Mouse (Mus musculus): Measurements from ENCODE around the gene Nhlh1. TPM values are rescaled to one million over a fixed set of nuclear protein-coding genes. Genes with fewer than 3 reads are reported as not detected.

Gene Nhlh1
- total and polyA plus RNA-seq, 3 experiments: 0.02 TPM; not detected in 2

- TF ChIP-seq GATA1 (IDR thresholded peaks at IDR 0.05; ENCODE audit: borderline replicate concordance, low read length): no peak
- no peak for TF ChIP-seq POLR2AphosphoS5 (IDR thresholded peaks at IDR 0.05; ENCODE audit: insufficient replicate concordance, low read depth, low read length)
- no peak for TF ChIP-seq TAL1 (conservative IDR thresholded peaks at IDR 0.05; ENCODE audit: low read depth, low read length)
- no peak for TF ChIP-seq CTCF (IDR thresholded peaks at IDR 0.05; ENCODE audit: low read depth, low read length)
- no peak for TF ChIP-seq GATA2 (IDR thresholded peaks at IDR 0.05; ENCODE audit: borderline replicate concordance, low read depth, low read length)
- ATAC-seq (ENCODE audit: extremely low read depth, insufficient number of reproducible peaks, low FRiP score, poor library complexity, severe bottlenecking): no peak
These were observed 30.2 kb downstream of the Nhlh1 start for GRCm38 (mm10) chr1:172027010-172027808.

GRCm38 (mm10) chr1:172026201-172026901 is 31.0 kb downstream of the Nhlh1 start:
- Histone ChIP-seq H3K9me3 (replicated peaks) (no peaks in the 10 kb centered on the region), H3K4me3 (ENCODE audit: low read depth, low read length) (no peak overlapping the region), H3K4me1 (ENCODE audit: insufficient read depth, low read depth, low read length) (no peaks in the 10 kb centered on the region), H3K36me3 (replicated peaks) (no peaks in the 10 kb centered on the region), H3K27me3 (ENCODE audit: insufficient read depth, low read length) (no peaks in the 10 kb centered on the region)
- ATAC-seq (ENCODE audit: extremely low read depth, insufficient number of reproducible peaks, low FRiP score, poor library complexity, severe bottlenecking) (no peak), DNase-seq (ENCODE audit: low spot score) (no peak)
- TF ChIP-seq GATA2 (IDR thresholded peaks at IDR 0.05; ENCODE audit: borderline replicate concordance, low read depth, low read length) (no peak), POLR2AphosphoS5 (IDR thresholded peaks at IDR 0.05; ENCODE audit: insufficient replicate concordance, low read depth, low read length) (no peak), CTCF (IDR thresholded peaks at IDR 0.05; ENCODE audit: low read depth, low read length) (no peak), TAL1 (conservative IDR thresholded peaks at IDR 0.05; ENCODE audit: low read depth, low read length) (no peak), GATA1 (IDR thresholded peaks at IDR 0.05; ENCODE audit: borderline replicate concordance, low read length) (no peak)

More at GRCm38 (mm10) chr1:172027010-172027808, 30.2 kb downstream of the Nhlh1 start:
- no peaks in the 10 kb centered on the region for H3K9me3 ChIP-seq (replicated peaks)
- H3K36me3 ChIP-seq (replicated peaks): no peaks in the 10 kb centered on the region
- no peaks in the 10 kb centered on the region for H3K27me3 ChIP-seq (ENCODE audit: insufficient read depth, low read length)
- H3K4me1 ChIP-seq (ENCODE audit: insufficient read depth, low read depth, low read length): no peaks in the 10 kb centered on the region
- no peak for DNase-seq (ENCODE audit: low spot score)
- H3K4me3 ChIP-seq (ENCODE audit: low read depth, low read length): no peak overlapping the region

- no peak for DNase-seq (ENCODE audit: low spot score)
- ATAC-seq (ENCODE audit: extremely low read depth, insufficient number of reproducible peaks, low FRiP score, poor library complexity, severe bottlenecking): no peak
- Histone ChIP-seq H3K27me3 (ENCODE audit: insufficient read depth, low read length) (no peaks in the 10 kb centered on the region), H3K4me1 (ENCODE audit: insufficient read depth, low read depth, low read length) (no peaks in the 10 kb centered on the region), H3K9me3 (replicated peaks) (no peaks in the 10 kb centered on the region), H3K36me3 (replicated peaks) (no peaks in the 10 kb centered on the region), H3K4me3 (ENCODE audit: low read depth, low read length) (no peak overlapping the region)
- no peak for TF ChIP-seq GATA2 (IDR thresholded peaks at IDR 0.05; ENCODE audit: borderline replicate concordance, low read depth, low read length)
- TF ChIP-seq POLR2AphosphoS5 (IDR thresholded peaks at IDR 0.05; ENCODE audit: insufficient replicate concordance, low read depth, low read length): no peak
- TF ChIP-seq GATA1 (IDR thresholded peaks at IDR 0.05; ENCODE audit: borderline replicate concordance, low read length): no peak
- no peak for TF ChIP-seq CTCF (IDR thresholded peaks at IDR 0.05; ENCODE audit: low read depth, low read length)
These were observed 32.0 kb downstream of the Nhlh1 start for GRCm38 (mm10) chr1:172025201-172025904.

DNA sequence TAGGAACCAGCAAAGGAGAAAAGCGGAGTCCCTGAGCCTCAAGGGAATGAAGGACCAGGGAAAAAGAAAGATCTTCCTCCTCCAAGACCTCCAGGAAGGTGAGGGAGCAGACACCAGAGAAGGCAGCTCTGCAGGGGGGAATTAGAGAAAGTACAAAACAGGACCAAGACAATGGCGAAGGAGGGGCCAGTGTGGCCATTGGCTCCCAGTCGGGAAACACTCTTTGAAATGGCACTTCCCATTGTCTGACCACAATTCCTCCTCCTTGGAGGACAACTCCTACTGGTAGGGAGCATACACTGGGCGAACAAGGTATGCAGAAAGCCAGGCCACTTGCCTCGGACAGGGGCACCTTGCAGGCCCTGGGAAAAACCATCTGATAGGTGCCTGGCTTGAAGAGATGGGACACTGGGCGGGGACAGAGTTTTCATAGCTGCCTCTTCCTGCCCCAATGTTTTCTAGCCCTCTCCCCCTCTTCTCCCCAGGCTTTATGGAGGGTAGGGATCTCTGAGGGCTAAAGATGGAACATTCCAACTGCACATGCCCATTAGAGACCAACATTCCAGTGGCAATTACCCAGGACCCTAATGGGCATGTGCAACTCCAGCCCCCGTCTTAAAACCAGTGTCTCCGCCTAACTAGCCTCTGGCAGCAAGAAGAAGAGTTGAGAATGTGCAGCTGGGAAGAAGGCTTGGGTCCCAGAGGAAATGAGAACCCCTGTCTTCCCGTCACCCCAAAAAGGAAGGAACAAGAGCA is 33.1 kb downstream of the Nhlh1 start:
- no peak for ATAC-seq (ENCODE audit: extremely low read depth, insufficient number of reproducible peaks, low FRiP score, poor library complexity, severe bottlenecking)
- no peak overlapping the region for H3K4me3 ChIP-seq (ENCODE audit: low read depth, low read length)
- no peaks in the 10 kb centered on the region for H3K27me3 ChIP-seq (ENCODE audit: insufficient read depth, low read length)
- TF ChIP-seq POLR2AphosphoS5 (IDR thresholded peaks at IDR 0.05; ENCODE audit: insufficient replicate concordance, low read depth, low read length): no peak
- TF ChIP-seq GATA1 (IDR thresholded peaks at IDR 0.05; ENCODE audit: borderline replicate concordance, low read length): no peak
- TF ChIP-seq GATA2 (IDR thresholded peaks at IDR 0.05; ENCODE audit: borderline replicate concordance, low read depth, low read length): no peak
- TF ChIP-seq CTCF (IDR thresholded peaks at IDR 0.05; ENCODE audit: low read depth, low read length): no peak
- no peak for TF ChIP-seq TAL1 (conservative IDR thresholded peaks at IDR 0.05; ENCODE audit: low read depth, low read length)
- H3K9me3 ChIP-seq (replicated peaks): no peaks in the 10 kb centered on the region
- H3K4me1 ChIP-seq (ENCODE audit: insufficient read depth, low read depth, low read length): no peaks in the 10 kb centered on the region
- no peak for DNase-seq (ENCODE audit: low spot score)
- no peaks in the 10 kb centered on the region for H3K36me3 ChIP-seq (replicated peaks)

DNA sequence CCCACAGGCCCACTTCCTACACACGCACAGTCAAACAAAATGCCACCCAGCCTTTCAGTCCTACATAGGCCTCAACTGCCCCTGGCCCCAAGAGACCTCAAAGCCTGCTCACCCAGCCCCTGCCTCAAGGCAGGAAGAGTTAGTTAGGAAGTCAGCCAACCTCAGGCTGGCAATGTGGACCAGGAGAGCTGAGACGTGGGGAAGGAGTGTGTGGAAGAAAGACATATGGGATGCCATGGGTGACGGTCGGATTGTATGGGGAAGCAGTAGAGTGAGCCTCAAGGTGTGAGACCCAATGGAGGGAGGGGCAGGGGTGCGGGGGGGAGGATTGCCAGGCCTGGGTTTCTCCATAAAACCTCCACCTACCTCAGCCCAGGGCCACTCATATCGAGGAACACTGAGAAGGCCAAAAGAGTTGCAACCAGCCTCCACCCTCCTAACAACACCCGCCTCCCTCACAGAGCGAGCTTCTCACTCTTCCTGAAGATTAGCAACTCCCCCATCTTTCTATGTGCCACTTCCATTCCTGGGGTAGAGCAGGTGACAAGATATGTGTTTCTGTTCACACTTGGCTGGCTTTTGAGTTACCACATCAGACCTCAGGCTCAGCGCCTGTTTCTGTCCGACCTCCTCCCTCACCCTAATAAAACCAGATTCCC is 37.4 kb downstream of the Nhlh1 start:
- ATAC-seq (ENCODE audit: extremely low read depth, insufficient number of reproducible peaks, low FRiP score, poor library complexity, severe bottlenecking) (no peak), DNase-seq (ENCODE audit: low spot score) (no peak)
- TF ChIP-seq POLR2AphosphoS5 (IDR thresholded peaks at IDR 0.05; ENCODE audit: insufficient replicate concordance, low read depth, low read length) (no peak), TAL1 (conservative IDR thresholded peaks at IDR 0.05; ENCODE audit: low read depth, low read length) (no peak), CTCF (IDR thresholded peaks at IDR 0.05; ENCODE audit: low read depth, low read length) (no peak), GATA1 (IDR thresholded peaks at IDR 0.05; ENCODE audit: borderline replicate concordance, low read length) (no peak), GATA2 (IDR thresholded peaks at IDR 0.05; ENCODE audit: borderline replicate concordance, low read depth, low read length) (no peak)
- Histone ChIP-seq H3K4me1 (ENCODE audit: insufficient read depth, low read depth, low read length) (no peaks in the 10 kb centered on the region), H3K36me3 (replicated peaks) (no peaks in the 10 kb centered on the region), H3K27me3 (ENCODE audit: insufficient read depth, low read length) (no peaks in the 10 kb centered on the region), H3K4me3 (ENCODE audit: low read depth, low read length) (no peak overlapping the region), H3K9me3 (replicated peaks) (no peaks in the 10 kb centered on the region)

Data from G1E (cell line).